Mouse (Mus musculus): ENCODE results near the gene Lcn10.

DNA sequence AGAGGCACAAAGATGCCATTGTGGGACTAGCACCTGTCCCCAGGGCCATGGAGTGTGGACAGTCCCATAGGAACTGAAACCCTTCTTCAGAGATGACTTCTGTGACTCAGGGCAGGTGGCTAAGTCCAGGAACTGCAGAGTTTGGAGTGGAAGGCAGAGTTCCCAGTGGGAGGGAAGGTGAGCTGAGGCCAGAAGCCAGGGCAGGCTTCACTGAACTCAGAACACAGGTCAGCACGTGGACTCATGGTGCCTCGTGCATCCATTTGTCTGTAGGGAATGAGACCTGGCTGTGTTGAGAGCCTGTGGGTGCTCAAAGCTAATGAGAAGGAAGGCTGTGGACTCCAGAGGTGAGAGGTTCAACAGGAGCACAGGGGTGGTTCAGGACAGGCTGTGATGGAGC is 16.2 kb downstream of the Lcn10 start:
- TF ChIP-seq CTCF (IDR thresholded peaks at IDR 0.05; ENCODE audit: insufficient read depth, low read depth, low read length) (no peak), POLR2A (IDR thresholded peaks at IDR 0.05; ENCODE audit: insufficient read depth, low read depth, low read length) (no peak)

Data from olfactory bulb, adult 2 months (tissue).